Mouse (Mus musculus) lung, adult 10 weeks (tissue): ENCODE measurements around the gene Nsfl1c. TPM values are rescaled to one million over a fixed set of nuclear protein-coding genes. Genes with fewer than 3 reads are reported as not detected.

ENCODE experiments used
- polyA plus RNA-seq: library from polyadenylated mRNA; stranded (reverse); fragments of 350-450 nt; fragmentation: Illumina TruSeq; extraction: RNeasy Lipid Tissue Mini Kit (QIAGEN cat#74804); gene quantifications from one replicate; pipeline ENCODE4 v1.2.3, GENCODE M21; 2014; ENCODE audit warnings: low read depth, low replicate concordance; ENCODE audit not compliant: insufficient read depth

Nsfl1c gene
- polyA plus RNA-seq = 74.8 TPM

DNA sequence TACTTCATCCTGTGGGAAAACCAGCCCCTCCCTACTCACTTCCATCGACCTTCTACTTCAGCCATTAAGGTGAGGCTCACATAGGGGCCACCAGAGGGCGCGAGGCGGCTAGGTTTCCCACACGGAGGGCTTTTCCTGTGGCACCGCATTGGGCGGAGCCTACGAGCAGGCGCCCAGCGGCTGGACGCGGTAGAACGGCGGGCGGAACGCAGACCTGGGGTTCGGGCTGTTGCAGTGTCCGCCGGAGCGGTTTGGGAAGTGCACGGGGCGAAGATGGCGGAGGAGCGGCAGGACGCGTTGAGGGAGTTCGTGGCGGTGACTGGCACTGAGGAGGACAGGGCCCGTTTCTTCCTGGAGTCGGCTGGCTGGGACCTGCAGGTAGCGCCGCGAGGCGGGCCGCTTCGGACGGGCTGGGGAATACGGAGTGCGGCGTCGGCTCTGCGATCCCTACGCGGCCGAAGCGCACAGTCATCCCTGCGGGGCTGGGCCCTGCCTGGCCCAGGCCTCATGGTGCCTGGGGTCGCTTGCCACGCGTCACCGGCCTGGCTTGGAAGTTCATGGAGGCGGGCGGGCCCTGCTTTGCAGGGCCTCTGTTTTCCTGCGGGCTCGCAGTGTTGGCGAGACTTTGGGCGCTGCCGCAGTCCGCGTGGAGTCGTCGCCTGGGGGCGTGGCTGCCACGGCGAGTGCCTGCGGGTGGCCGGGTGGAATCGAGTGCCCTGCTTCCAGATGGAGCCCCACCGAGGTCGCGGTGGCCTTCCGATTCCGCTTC lies at the start of gene Nsfl1c:
Gene Nsfl1c, plus strand, starts transcription at position 148 of the 769 bp plus-strand sequence.

DNA sequence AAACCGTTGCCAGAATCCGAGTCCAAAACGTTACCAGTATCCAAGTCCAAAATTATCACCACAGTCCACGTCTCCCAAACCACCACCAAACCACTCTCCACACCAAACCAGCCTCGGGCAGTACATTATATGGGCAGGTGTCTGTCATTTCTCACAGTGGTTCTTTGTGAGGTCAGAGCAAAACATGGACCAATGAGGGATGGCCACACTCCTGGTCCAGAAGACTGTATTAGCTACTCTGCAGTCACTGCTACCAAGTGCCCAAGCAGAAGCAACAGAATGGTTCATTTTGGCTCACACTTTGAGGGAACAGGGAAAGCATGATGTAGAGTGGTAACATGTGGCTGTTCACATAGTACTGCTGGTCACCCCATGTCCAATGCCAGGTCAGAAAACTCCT lies 17.9 kb upstream of the Nsfl1c start, which contains the start of gene 4921509C19Rik:
Gene 4921509C19Rik, minus strand, starts transcription at position 101 of the 400 bp plus-strand sequence.

DNA sequence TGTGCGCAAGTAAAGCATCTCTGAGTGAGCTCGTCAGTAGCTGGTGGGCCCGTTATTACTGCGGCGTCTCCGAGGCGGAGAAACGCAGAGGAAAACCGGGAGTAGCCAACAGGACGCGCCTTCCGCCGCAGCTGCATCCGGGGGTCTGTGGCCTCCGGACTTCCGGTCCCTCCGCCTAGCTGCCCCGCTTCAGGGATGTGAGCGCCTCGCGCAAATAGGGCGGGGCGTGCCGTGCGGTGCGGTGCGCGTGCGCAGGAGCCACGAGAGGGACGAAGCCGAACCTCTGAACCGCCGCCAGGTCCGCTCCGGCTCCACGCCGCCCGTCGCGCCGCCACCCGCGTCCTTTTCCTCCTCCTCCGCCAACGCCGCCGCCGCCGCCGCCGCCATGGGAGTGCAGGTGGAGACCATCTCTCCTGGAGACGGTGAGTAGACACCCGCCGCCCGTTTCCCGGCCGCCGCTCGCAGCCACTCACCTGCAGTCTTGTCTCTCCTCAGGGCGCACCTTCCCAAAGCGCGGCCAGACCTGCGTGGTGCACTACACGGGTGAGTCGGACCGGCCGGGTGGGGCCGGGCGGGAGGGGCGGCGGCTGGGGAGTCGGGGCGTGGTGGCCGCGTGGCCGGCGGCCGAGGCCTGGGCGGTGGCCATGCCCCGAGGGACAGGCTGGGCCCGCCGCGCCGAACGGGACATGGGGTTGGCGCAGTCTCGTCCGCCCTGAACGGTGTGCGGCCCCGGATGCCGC lies 48.5 kb downstream of the Nsfl1c start, which contains the start of gene Fkbp1a:
Gene Fkbp1a, plus strand, starts transcription at position 161 of the 740 bp plus-strand sequence.

Other genes with a start within 250 kb of the Nsfl1c start
- gene 4921509C19Rik, start 18.0 kb upstream of the Nsfl1c start, polyA plus RNA-seq = not detected
- gene Fkbp1a, start 48.3 kb downstream of the Nsfl1c start, polyA plus RNA-seq = 370 TPM
- 3.7 TPM for gene Sdcbp2, start 78.4 kb downstream of the Nsfl1c start, polyA plus RNA-seq
- gene Snph, start 138.4 kb downstream of the Nsfl1c start, polyA plus RNA-seq = 0.23 TPM
- not detected for gene Rad21l, start 174.4 kb downstream of the Nsfl1c start, polyA plus RNA-seq
- gene Tmem74b, start 207.8 kb downstream of the Nsfl1c start, polyA plus RNA-seq = not detected